Mouse (Mus musculus) CH12.LX (cell line): Measurements from ENCODE around the gene Ribc1. TPM values are rescaled to one million over a fixed set of nuclear protein-coding genes. Genes with fewer than 3 reads are reported as not detected.

Source experiments
- DNase-seq: peaks from one replicate; pipeline ENCODE4 v3.0.0-alpha.2; 2013; ENCODE audit errors: extremely low read depth
- H3K27ac ChIP-seq: 2 replicates; pipeline ENCODE4 v1.5.1; 2012; ENCODE audit warnings: low read depth, mild to moderate bottlenecking, control low read depth, moderate library complexity; ENCODE audit not compliant: insufficient read depth
- H3K27me3 ChIP-seq: replicated peaks from 2 replicates; pipeline ENCODE3; 2012; ENCODE audit warnings: inconsistent platforms
- H3K36me3 ChIP-seq, 2 experiments: replicated peaks in 1 of 2; 2 replicates each; pipeline versions ENCODE3 to v1.6.1; 2012; ENCODE audit warnings: inconsistent platforms in 1 of 2, low read length in 1 of 2, mild to moderate bottlenecking in 1 of 2, mixed read lengths in 1 of 2, moderate library complexity in 1 of 2; ENCODE audit not compliant: control insufficient read depth in 1 of 2, insufficient read depth in 1 of 2
- H3K4me1 ChIP-seq, 2 experiments: 2 replicates each; pipeline ENCODE4 v1.6.1; 2012; ENCODE audit warnings: inconsistent platforms in 1 of 2, moderate library complexity in 1 of 2; ENCODE audit not compliant: insufficient read depth in 2 of 2, control insufficient read depth in 1 of 2
- H3K4me2 ChIP-seq: 2 replicates; pipeline ENCODE4 v1.6.1; 2012; ENCODE audit warnings: low read depth, mild to moderate bottlenecking, control low read depth; ENCODE audit not compliant: poor library complexity, insufficient read depth, severe bottlenecking
- H3K4me3 ChIP-seq, 3 experiments: fragments of 150-350 bp in 1 of 3; sonication (generic) in 1 of 3; replicated peaks in 1 of 3; 2 replicates each; pipeline versions ENCODE3 to v1.5.1; 2011 to 2012; ENCODE audit warnings: low read depth in 2 of 3, low read length in 2 of 3, mild to moderate bottlenecking in 2 of 3, moderate library complexity in 2 of 3, control low read depth in 1 of 3, improper control_type of control experiment in 1 of 3, inconsistent platforms in 1 of 3, mixed read lengths in 1 of 3; ENCODE audit not compliant: poor library complexity in 1 of 3
- H3K79me2 ChIP-seq: replicated peaks from 2 replicates; pipeline ENCODE4 v1.6.1; 2012; ENCODE audit warnings: mild to moderate bottlenecking, moderate library complexity; ENCODE audit not compliant: control insufficient read depth, poor library complexity, insufficient read depth, severe bottlenecking; ENCODE audit errors: extremely low read depth
- H3K9ac ChIP-seq: 2 replicates; pipeline ENCODE4 v1.6.1; 2012; ENCODE audit warnings: low read depth, mild to moderate bottlenecking, control low read depth, moderate library complexity; ENCODE audit not compliant: insufficient read depth
- H3K9me3 ChIP-seq: replicated peaks from 2 replicates; pipeline ENCODE3; 2012; ENCODE audit warnings: low read length, inconsistent platforms, mixed read lengths
- BHLHE40 ChIP-seq: IDR thresholded peaks from 2 replicates; pipeline ENCODE4 v1.6.1; 2011; ENCODE audit warnings: mild to moderate bottlenecking, low read depth, low read length, improper control_type of control experiment
- CHD1 ChIP-seq: IDR thresholded peaks from 2 replicates; pipeline ENCODE4 v1.6.1; 2012; ENCODE audit warnings: low read depth, low read length, improper control_type of control experiment, inconsistent platforms
- E2F4 ChIP-seq: IDR thresholded peaks from 2 replicates; pipeline ENCODE4 v1.6.1; 2011; ENCODE audit warnings: low read depth, low read length, improper control_type of control experiment; ENCODE audit not compliant: insufficient replicate concordance
- ELF1 ChIP-seq: IDR thresholded peaks from 2 replicates; pipeline ENCODE4 v1.6.1; 2014; ENCODE audit warnings: low read depth, mild to moderate bottlenecking, inconsistent platforms, low read length, improper control_type of control experiment
- ETS1 ChIP-seq: conservative IDR thresholded peaks from 2 replicates; pipeline ENCODE4 v1.6.1; 2012; ENCODE audit warnings: low read depth, mild to moderate bottlenecking, inconsistent platforms, low read length, improper control_type of control experiment, moderate library complexity
- GABPA ChIP-seq: IDR thresholded peaks from 2 replicates; pipeline ENCODE4 v1.6.1; 2012; ENCODE audit warnings: low read depth, low read length, improper control_type of control experiment, inconsistent platforms; ENCODE audit not compliant: insufficient replicate concordance
- HCFC1 ChIP-seq: IDR thresholded peaks from 2 replicates; pipeline ENCODE4 v1.6.1; 2012; ENCODE audit warnings: low read depth, mild to moderate bottlenecking, inconsistent platforms, low read length, improper control_type of control experiment
- JUN ChIP-seq: IDR thresholded peaks from 2 replicates; pipeline ENCODE4 v1.6.1; 2011; ENCODE audit warnings: low read depth, mild to moderate bottlenecking, low read length, improper control_type of control experiment, moderate library complexity; ENCODE audit not compliant: insufficient read depth
- MAFK ChIP-seq: IDR thresholded peaks from 2 replicates; pipeline ENCODE4 v1.6.1; 2011; ENCODE audit warnings: low read length, improper control_type of control experiment; ENCODE audit not compliant: insufficient replicate concordance
- MAX ChIP-seq: IDR thresholded peaks from 2 replicates; pipeline ENCODE4 v1.6.1; 2011; ENCODE audit warnings: low read length, improper control_type of control experiment
- MEF2A ChIP-seq: IDR thresholded peaks from 2 replicates; pipeline ENCODE4 v1.6.1; 2014; ENCODE audit warnings: low read depth, mild to moderate bottlenecking, inconsistent platforms, low read length, improper control_type of control experiment, borderline replicate concordance
- MYC ChIP-seq: IDR thresholded peaks from 2 replicates; pipeline ENCODE4 v1.6.1; 2011; ENCODE audit warnings: low read depth, mild to moderate bottlenecking, improper control_type of control experiment, low read length
- PAX5 ChIP-seq: IDR thresholded peaks from 2 replicates; pipeline ENCODE4 v1.6.1; 2012; ENCODE audit warnings: low read length, inconsistent platforms, mixed read lengths
- POLR2A ChIP-seq: IDR thresholded peaks from 2 replicates; pipeline ENCODE4 v1.6.1; 2011; ENCODE audit warnings: low read depth, mild to moderate bottlenecking, improper control_type of control experiment, low read length
- RAD21 ChIP-seq: IDR thresholded peaks from 2 replicates; pipeline ENCODE4 v1.6.1; 2011; ENCODE audit warnings: low read depth, mild to moderate bottlenecking, low read length, improper control_type of control experiment, moderate library complexity
- RCOR1 ChIP-seq: conservative IDR thresholded peaks from 2 replicates; pipeline ENCODE4 v1.6.1; 2012; ENCODE audit warnings: low read depth, mild to moderate bottlenecking, inconsistent platforms, low read length, improper control_type of control experiment
- SMC3 ChIP-seq: IDR thresholded peaks from 2 replicates; pipeline ENCODE4 v1.6.1; 2011; ENCODE audit warnings: low read depth, low read length, improper control_type of control experiment
- USF1 ChIP-seq: IDR thresholded peaks from 2 replicates; pipeline ENCODE4 v1.6.1; 2014; ENCODE audit warnings: low read depth, mild to moderate bottlenecking, inconsistent platforms, low read length, improper control_type of control experiment
- ZNF384 ChIP-seq: IDR thresholded peaks from 2 replicates; pipeline ENCODE4 v1.6.1; 2012; ENCODE audit warnings: low read depth, low read length, improper control_type of control experiment, inconsistent platforms
- dilution Hi-C: fragments of 300-500 bp; cut with MboI; formaldehyde crosslinking; loops from 2 replicates; pipeline ENCODE4 v1.14.3; 2020; ENCODE audit warnings: low sequenced_read_pairs; ENCODE audit not compliant: extremely low pct_unique_long_range_greater_than_20kb, extremely low pct_ligation_motif_present
- in situ Hi-C: fragments of 300-500 bp; cut with MboI; formaldehyde crosslinking; loops from 3 replicates; pipeline ENCODE4 v1.14.3; 2019; ENCODE audit warnings: low sequenced_read_pairs, low pct_ligation_motif_present, low pct_unique_long_range_greater_than_20kb, mixed read lengths
- polyA plus RNA-seq: library from polyadenylated mRNA; unstranded; fragments of >175 nt; gene quantifications from 2 replicates; pipeline ENCODE4 v1.2.1, GENCODE M21; 2012; ENCODE audit warnings: low read depth; ENCODE audit not compliant: insufficient read length
- total RNA-seq, 2 experiments: library from RNA; depleted of rRNA; stranded (reverse); fragments of 300-350 nt in 1 of 2; fragments of >200 nt in 1 of 2; gene quantifications; 2 replicates each; pipeline ENCODE4 v1.2.3; 2012 to 2014

The Ribc1 gene
- total and polyA plus RNA-seq, 3 experiments: 5.8 to 7.2 (median 6.0) TPM

GRCm38 (mm10) chrX:151999006-151999710 lies 16.9 kb downstream of the Ribc1 start:
- Histone ChIP-seq H3K4me2 (no peak overlapping the region), H3K79me2 (no peaks in the 10 kb centered on the region), H3K27ac (no peak overlapping the region), H3K9me3 (no peaks in the 10 kb centered on the region), H3K27me3 (no peaks in the 10 kb centered on the region), H3K36me3 (peaks cover 6 to 10% of the 10 kb centered on the region in 2 experiments), H3K4me1 (peaks cover 0 to 2% of the 10 kb centered on the region in 2 experiments; a peak in 1 of 4 replicates), H3K9ac (no peak overlapping the region), H3K4me3 (no peak overlapping the region)
- no peak for DNase-seq
- dilution Hi-C loops (no loop called here), in situ Hi-C loops (no loop called here)
- TF ChIP-seq MEF2A: no peak
- TF ChIP-seq MAX: no peak
- TF ChIP-seq MYC: no peak
- no peak for TF ChIP-seq CHD1
- TF ChIP-seq HCFC1: no peak
- no peak for TF ChIP-seq RAD21
- TF ChIP-seq USF1: no peak
- TF ChIP-seq E2F4: no peak
- TF ChIP-seq ZNF384: no peak
- no peak for TF ChIP-seq POLR2A
- TF ChIP-seq ELF1: no peak
- no peak for TF ChIP-seq SMC3
- no peak for TF ChIP-seq BHLHE40
- TF ChIP-seq GABPA: no peak
- no peak for TF ChIP-seq PAX5
- no peak for TF ChIP-seq MAFK
- no peak for TF ChIP-seq RCOR1
- no peak for TF ChIP-seq ETS1
- TF ChIP-seq JUN: no peak

Other genes starting within 250 kb of the Ribc1 start
- gene Huwe1, start 215.5 kb downstream of the Ribc1 start, total RNA-seq (2012; rRNA removed): 111 and 113 TPM in 2 replicates
- 35.6 and 38.4 TPM in 2 replicates for gene Huwe1, start 215.5 kb downstream of the Ribc1 start, total RNA-seq (2014; rRNA removed)
- gene Huwe1, start 215.5 kb downstream of the Ribc1 start, polyA plus RNA-seq: 161 and 189 TPM in 2 replicates
- 92.8 and 98.5 TPM in 2 replicates for gene Hsd17b10, start 14.4 kb downstream of the Ribc1 start, total RNA-seq (2012; rRNA removed)
- gene Hsd17b10, start 14.4 kb downstream of the Ribc1 start, total RNA-seq (2014; rRNA removed): 82.1 and 87.8 TPM in 2 replicates
- gene Hsd17b10, start 14.4 kb downstream of the Ribc1 start, polyA plus RNA-seq: 77.2 and 91.0 TPM in 2 replicates
- 48.9 and 54.1 TPM in 2 replicates for gene Smc1a, start 133 bp upstream of the Ribc1 start, total RNA-seq (2012; rRNA removed)
- 41.8 and 46.6 TPM in 2 replicates for gene Smc1a, start 133 bp upstream of the Ribc1 start, total RNA-seq (2014; rRNA removed)
- 99.7 and 128 TPM in 2 replicates for gene Smc1a, start 133 bp upstream of the Ribc1 start, polyA plus RNA-seq
- 1.2 and 1.8 TPM in 2 replicates for gene Iqsec2, start 128.0 kb upstream of the Ribc1 start, total RNA-seq (2012; rRNA removed)
- gene Iqsec2, start 128.0 kb upstream of the Ribc1 start, total RNA-seq (2014; rRNA removed): 0.39 and 0.71 TPM in 2 replicates
- 3.3 and 4.2 TPM in 2 replicates for gene Iqsec2, start 128.0 kb upstream of the Ribc1 start, polyA plus RNA-seq
- 52.3 and 59.3 TPM in 2 replicates for gene Kdm5c, start 216.7 kb upstream of the Ribc1 start, total RNA-seq (2012; rRNA removed)
- 21.6 and 22.5 TPM in 2 replicates for gene Kdm5c, start 216.7 kb upstream of the Ribc1 start, total RNA-seq (2014; rRNA removed)
- gene Kdm5c, start 216.7 kb upstream of the Ribc1 start, polyA plus RNA-seq: 45.2 and 48.7 TPM in 2 replicates